Mouse (Mus musculus): ENCODE data around the gene Pdpr.

- TF ChIP-seq GATA1 (IDR thresholded peaks at IDR 0.05; ENCODE audit: borderline replicate concordance, low read length) (no peak), FLI1 (IDR thresholded peaks at IDR 0.05; ENCODE audit: low read length) (no peak)
These were observed 12.7 kb upstream of the Pdpr start for GRCm38 (mm10) chr8:111081580-111082258.

All from megakaryocyte, embryonic 14.5 days (primary cell).